ENCODE assay signal across 17 mouse cellular contexts in genomic region chr10:60783608-60784007, GRCm38 (mm10). TPM values are rescaled to one million over a fixed set of nuclear protein-coding genes. Genes with fewer than 3 reads are reported as not detected.
DNase-seq lines count a peak whose midpoint lies in the region; TF ChIP-seq lines count a peak whose summit lies in the region.
"Had no signal": no experiment of that assay in that cellular context is flagged by ENCODE, and none has a peak within 500 bp of the region (broad histone marks: within the 10 kb centered on the region; RNA-seq: fewer than 3 reads in every experiment).

No protein-coding gene starts in this region.

- WGBS in cerebellum, adult 2 months = 4% methylated on average over 2 of the region's 2 CpGs

- peak; percentile 77 for DNase-seq in cerebellum, adult 11-12 months
- DNase-seq in cerebellum, postnatal 14 days = no peak
- DNase-seq in kidney, adult 11 months = peak; percentile 37
- no peak for DNase-seq in kidney, postnatal 4 days
- DNase-seq in cerebellum, adult 2 months = peak; percentile 56 to 75
- DNase-seq in neural tube, embryonic 10.5 days (ENCODE audit: extremely low spot score, low spot score) = no peak
- DNase-seq in layer of hippocampus, postnatal 10 days (ENCODE audit: low spot score in 2 of 2) = no peak
- DNase-seq: gastrocnemius, postnatal 14 days; heart, postnatal 14 days; lung, adult 18-20 months; right cerebral cortex, postnatal 14 days; thymus, postnatal 14 days had no signal

- TF ChIP-seq POLR2A in cerebellum, adult 2 months (IDR thresholded peaks at IDR 0.05; ENCODE audit: borderline replicate concordance, insufficient read depth, low read length) = no peak

- peaks cover 60% of the 10 kb centered on the region for H3K4me1 ChIP-seq in cerebellum, adult 2 months (ENCODE audit: control insufficient read depth, insufficient read depth, low read length)

- no peak overlapping the region for H3K4me3 ChIP-seq in cerebellum, adult 2 months (replicated peaks; ENCODE audit: insufficient read depth, low read depth, low read length)
- H3K4me3 ChIP-seq: erythroblast, embryonic 14.5 days; midbrain, embryonic 12.5 days had no signal

- H3K27ac ChIP-seq in cerebellum, adult 2 months (ENCODE audit: insufficient read depth, low read length) = peak overlapping the region; percentile 24
- H3K27ac ChIP-seq: macrophage; midbrain, embryonic 12.5 days; stomach, postnatal 0 days had no signal

- no peak for TF ChIP-seq CTCF in cerebellum, adult 2 months (IDR thresholded peaks at IDR 0.05; ENCODE audit: borderline replicate concordance, insufficient read depth, low read depth, low read length)

- no peaks in the 10 kb centered on the region for H3K27me3 ChIP-seq in cerebellum, adult 2 months (ENCODE audit: control insufficient read depth, insufficient read depth, low read length)
- H3K27me3 ChIP-seq: Patski had no signal

RNA-seq across cellular contexts. Expression of gene Slc29a3, which starts 31.0 kb away (rescaled TPM):
- polyA plus RNA-seq in cerebellum, adult 2 months (2012; rRNA removed) = 9.6 and 9.9 TPM in 2 replicates
- total RNA-seq in layer of hippocampus, postnatal 10 days (2021) = 10 to 100 TPM; 13.8 to 14.9 TPM

RNA-seq across cellular contexts. Expression of gene Unc5b, which starts 47.8 kb away (rescaled TPM):
- 44.4 and 44.8 TPM in 2 replicates for polyA plus RNA-seq in cerebellum, adult 2 months (2012; rRNA removed)
- total RNA-seq in layer of hippocampus, postnatal 10 days (2021) = 1 to 10 TPM; 8.4 to 9.8 TPM
- polyA plus RNA-seq: erythroblast, embryonic 14.5 days had no signal

Comparison
In these comparisons a context has a peak if more than half of its experiments do, and no peak if none do; other contexts are left out.
1. DNase-seq: peak in cerebellum, adult 11-12 months (single experiment), kidney, adult 11 months (single experiment) and cerebellum, adult 2 months (2 of 2); none in cerebellum, postnatal 14 days (0 of 2), kidney, postnatal 4 days (0 of 2), neural tube, embryonic 10.5 days (single experiment) and layer of hippocampus, postnatal 10 days (0 of 2).